Mouse (Mus musculus): Measurements from ENCODE around the gene Cldn13. TPM values are rescaled to one million over a fixed set of nuclear protein-coding genes. Genes with fewer than 3 reads are reported as not detected.
"Not testable (repeated sequence)": the region's sequence is repeated elsewhere in the genome, so short reads cannot be mapped to it uniquely, and the experiment has no call there.

The Cldn13 gene
- 0.45 and 2.0 TPM in 2 replicates for polyA plus RNA-seq (2015; fragmentation: Nextera tagmentation; extraction: Ambion mirVana)

- no peak within 1 kb of the TSS for H3K27ac ChIP-seq
- H3K4me3 ChIP-seq: no peak within 1 kb of the TSS
- WGBS: 84% methylated on average over 8 of the region's 8 CpGs
These were observed at the start of gene Cldn13 for GRCm38 (mm10) chr5:134915311-134915710. Gene Cldn13 (minus strand): TSS chr5:134915526.

GRCm38 (mm10) chr5:134964655-134965054 is 49.3 kb upstream of the Cldn13 start:
- not testable (repeated sequence) for H3K9ac ChIP-seq; H3K9me3 ChIP-seq; H3K27ac ChIP-seq; H3K4me3 ChIP-seq; H3K4me2 ChIP-seq (replicated peaks); ATAC-seq (ENCODE audit: low FRiP score, low read depth); H3K27me3 ChIP-seq; H3K36me3 ChIP-seq
- H3K4me1 ChIP-seq: peaks cover 15% of the 10 kb centered on the region

More at GRCm38 (mm10) chr5:134915311-134915710, at the start of gene Cldn13:
- H3K4me1 ChIP-seq: no peaks in the 10 kb centered on the region
- peaks cover 4% of the 10 kb centered on the region; the same call in 1 of the 2 replicates for H3K9me3 ChIP-seq
- no peaks in the 10 kb centered on the region for H3K27me3 ChIP-seq
- ATAC-seq (ENCODE audit: low FRiP score, low read depth): no peak
- no peak within 1 kb of the TSS for H3K9ac ChIP-seq
- H3K36me3 ChIP-seq: no peaks in the 10 kb centered on the region
- no peak within 1 kb of the TSS for H3K4me2 ChIP-seq (replicated peaks)

GRCm38 (mm10) chr5:134963546-134963945 is 48.2 kb upstream of the Cldn13 start:
- ATAC-seq (ENCODE audit: low FRiP score, low read depth): no peak
- 19% methylated on average over 5 of the region's 5 CpGs for WGBS
- Histone ChIP-seq H3K27me3 (0 out of 2 replicates have a peak, but pooled peaks cover 3% of the 10 kb centered on the region), H3K9me3 (no peaks in the 10 kb centered on the region), H3K4me2 (replicated peaks) (no peak overlapping the region), H3K9ac (no peak overlapping the region), H3K36me3 (no peaks in the 10 kb centered on the region), H3K4me3 (no peak overlapping the region), H3K4me1 (peaks cover 15% of the 10 kb centered on the region), H3K27ac (no peak overlapping the region)

DNA sequence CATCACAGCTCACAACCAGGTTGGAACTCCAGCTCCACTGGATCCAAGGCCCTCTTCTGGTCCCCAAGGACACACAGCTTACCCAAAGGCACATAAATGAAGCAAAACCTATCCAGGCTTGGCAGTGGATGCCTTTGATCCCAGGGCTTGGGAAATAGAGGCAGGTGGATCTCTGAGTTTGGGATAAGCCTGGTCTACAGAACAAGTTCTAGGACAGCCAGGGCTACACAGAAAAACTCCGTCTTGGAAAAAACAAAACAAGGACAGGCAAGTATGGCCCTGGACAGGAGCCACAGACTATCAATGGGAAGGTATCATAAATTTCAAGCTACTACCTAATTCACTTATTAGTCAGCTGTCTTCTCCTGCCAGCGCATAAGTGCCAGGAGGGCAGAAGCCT is 46.2 kb upstream of the Cldn13 start:
- 93% methylated on average over 2 of the region's 2 CpGs for WGBS
- Histone ChIP-seq H3K9ac (no peak overlapping the region), H3K27ac (no peak overlapping the region), H3K4me3 (no peak overlapping the region), H3K4me2 (replicated peaks) (no peak overlapping the region), H3K9me3 (no peaks in the 10 kb centered on the region), H3K27me3 (no peaks in the 10 kb centered on the region), H3K4me1 (peaks cover 15% of the 10 kb centered on the region), H3K36me3 (no peaks in the 10 kb centered on the region)
- no peak for ATAC-seq (ENCODE audit: low FRiP score, low read depth)

DNA sequence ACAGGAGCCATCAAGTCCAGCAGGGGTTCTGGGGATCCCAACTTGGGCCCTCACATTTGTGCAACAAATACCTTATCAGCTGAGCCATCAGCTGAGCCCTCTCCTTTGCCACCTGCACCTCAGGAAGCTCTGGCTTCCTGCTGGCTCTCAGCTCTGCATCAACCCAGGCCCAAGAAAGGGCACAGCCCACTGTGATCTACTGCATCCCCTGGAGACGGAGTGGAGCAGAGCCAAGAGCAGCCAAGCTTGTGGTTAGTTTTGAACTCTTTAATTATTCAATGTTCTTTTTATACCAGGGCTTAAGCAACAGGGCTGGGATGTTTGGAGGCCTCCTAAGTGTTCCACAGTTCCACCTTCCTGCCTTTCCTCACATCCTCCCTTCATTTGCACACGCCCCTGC is 45.1 kb upstream of the Cldn13 start:
- no peaks in the 10 kb centered on the region for H3K9me3 ChIP-seq
- H3K4me2 ChIP-seq (replicated peaks): no peak overlapping the region
- H3K36me3 ChIP-seq: no peaks in the 10 kb centered on the region
- no peaks in the 10 kb centered on the region for H3K27me3 ChIP-seq
- 68% methylated on average over 2 of the region's 2 CpGs for WGBS
- H3K4me3 ChIP-seq: no peak overlapping the region
- ATAC-seq (ENCODE audit: low FRiP score, low read depth): no peak
- 0 out of 2 replicates have a peak, but pooled peaks cover 5% of the 10 kb centered on the region for H3K4me1 ChIP-seq
- no peak overlapping the region for H3K27ac ChIP-seq
- no peak overlapping the region for H3K9ac ChIP-seq

- Histone ChIP-seq H3K9ac (no peak overlapping the region), H3K4me2 (replicated peaks) (no peak overlapping the region), H3K4me3 (no peak overlapping the region), H3K27ac (no peak overlapping the region), H3K9me3 (no peaks in the 10 kb centered on the region), H3K27me3 (no peaks in the 10 kb centered on the region), H3K36me3 (no peaks in the 10 kb centered on the region), H3K4me1 (0 out of 2 replicates have a peak, but pooled peaks cover 5% of the 10 kb centered on the region)
- 66% methylated on average over 7 of the region's 7 CpGs for WGBS
- ATAC-seq (ENCODE audit: low FRiP score, low read depth): peak; percentile 81
These were observed 43.8 kb upstream of the Cldn13 start for GRCm38 (mm10) chr5:134959114-134959513.

DNA sequence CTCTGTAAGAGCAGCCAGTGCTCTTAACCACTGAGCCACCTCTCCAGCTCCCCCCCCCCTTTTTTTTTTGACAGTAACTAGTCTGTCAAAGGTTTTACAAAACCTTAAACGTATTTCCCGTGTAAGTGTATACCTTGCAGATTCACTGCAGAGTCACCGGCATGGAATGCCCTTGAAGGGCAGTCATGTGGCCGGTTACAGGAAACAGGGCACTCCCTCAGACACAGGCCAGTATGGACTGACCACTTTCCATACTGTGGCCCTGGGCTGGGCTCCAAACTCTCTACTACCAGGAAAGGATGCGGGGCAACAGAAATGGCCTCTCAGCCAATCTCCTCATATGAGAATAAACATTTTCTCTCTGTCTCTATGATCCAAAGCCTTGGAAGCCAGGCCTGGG is 40.2 kb upstream of the Cldn13 start:
- 78% methylated on average over 5 of the region's 5 CpGs for WGBS
- no peak overlapping the region for H3K9ac ChIP-seq
- H3K4me2 ChIP-seq (replicated peaks): no peak overlapping the region
- H3K36me3 ChIP-seq: no peaks in the 10 kb centered on the region
- peaks cover 5% of the 10 kb centered on the region for H3K27me3 ChIP-seq
- H3K4me3 ChIP-seq: no peak overlapping the region
- no peaks in the 10 kb centered on the region for H3K9me3 ChIP-seq
- H3K4me1 ChIP-seq: peaks cover 14% of the 10 kb centered on the region
- no peak overlapping the region for H3K27ac ChIP-seq
- ATAC-seq (ENCODE audit: low FRiP score, low read depth): no peak

DNA sequence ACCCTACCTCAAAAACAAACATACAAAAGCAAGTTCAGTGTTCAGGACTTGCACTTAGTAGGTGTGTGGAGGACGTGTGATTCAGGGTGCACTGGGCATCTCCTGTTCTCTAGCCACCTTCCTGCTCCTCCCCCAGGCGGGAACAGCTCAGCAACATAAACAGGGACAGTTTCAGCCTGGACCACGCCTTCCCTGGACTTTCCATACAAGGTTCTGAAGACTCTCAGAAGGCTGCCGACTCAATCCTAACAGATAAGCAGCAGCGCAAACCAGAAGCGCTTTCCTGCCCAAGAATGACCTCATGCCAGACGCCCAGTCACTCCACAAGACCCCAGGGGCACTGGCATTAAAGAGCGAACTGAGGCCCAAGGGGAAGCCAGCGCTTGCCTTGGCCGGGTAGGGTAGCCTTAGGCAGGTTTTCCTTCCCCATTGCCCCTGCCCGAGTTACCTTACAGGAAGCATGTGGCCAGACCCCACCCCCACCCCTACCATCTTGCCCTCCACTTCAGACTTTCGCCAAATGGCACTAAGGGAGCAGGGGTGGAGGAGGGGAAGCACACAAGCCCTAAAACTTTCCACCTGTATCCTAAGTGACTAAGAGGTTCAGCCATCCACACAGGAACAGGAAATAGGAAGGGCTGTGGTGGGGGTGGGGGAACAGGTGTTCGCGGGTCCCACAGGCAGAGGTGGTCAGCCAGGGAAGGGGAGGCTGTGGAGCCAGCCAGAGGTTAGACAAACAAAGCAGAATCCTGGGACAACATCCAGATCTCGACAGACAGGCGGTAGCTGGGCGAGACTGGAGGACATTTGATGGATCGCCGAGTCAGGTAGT is 35.9 kb upstream of the Cldn13 start:
- no peak overlapping the region for H3K27ac ChIP-seq
- peak; percentile 15; the same call in 1 of the 2 replicates for ATAC-seq (ENCODE audit: low FRiP score, low read depth)
- H3K36me3 ChIP-seq: no peaks in the 10 kb centered on the region
- H3K4me1 ChIP-seq: peaks cover 27% of the 10 kb centered on the region
- no peaks in the 10 kb centered on the region for H3K9me3 ChIP-seq
- peaks cover 26% of the 10 kb centered on the region for H3K27me3 ChIP-seq
- H3K9ac ChIP-seq: peak overlapping the region; percentile 35; the same call in 1 of the 2 replicates
- H3K4me2 ChIP-seq (replicated peaks): peak overlapping the region; percentile 42
- WGBS: 18% methylated on average over 19 of the region's 19 CpGs
- no peak overlapping the region for H3K4me3 ChIP-seq

- no peak overlapping the region for H3K4me3 ChIP-seq
- WGBS: 58% methylated on average over 4 of the region's 4 CpGs
- peaks cover 32% of the 10 kb centered on the region for H3K4me1 ChIP-seq
- no peak overlapping the region for H3K4me2 ChIP-seq (replicated peaks)
- no peak overlapping the region for H3K9ac ChIP-seq
- H3K9me3 ChIP-seq: no peaks in the 10 kb centered on the region
- H3K36me3 ChIP-seq: no peaks in the 10 kb centered on the region
- no peak for ATAC-seq (ENCODE audit: low FRiP score, low read depth)
- no peak overlapping the region for H3K27ac ChIP-seq
- peaks cover 54% of the 10 kb centered on the region for H3K27me3 ChIP-seq
These were observed 32.7 kb upstream of the Cldn13 start for GRCm38 (mm10) chr5:134948085-134948439.

GRCm38 (mm10) chr5:134947420-134948084 is 32.2 kb upstream of the Cldn13 start:
- Histone ChIP-seq H3K27ac (no peak overlapping the region), H3K4me1 (peaks cover 32% of the 10 kb centered on the region), H3K9me3 (no peaks in the 10 kb centered on the region), H3K27me3 (peaks cover 52% of the 10 kb centered on the region), H3K9ac (no peak overlapping the region), H3K4me2 (replicated peaks) (no peak overlapping the region), H3K4me3 (no peak overlapping the region), H3K36me3 (no peaks in the 10 kb centered on the region)
- 45% methylated on average over 5 of the region's 5 CpGs for WGBS
- ATAC-seq (ENCODE audit: low FRiP score, low read depth): no peak

- WGBS: 8% methylated on average over 11 of the region's 11 CpGs
- ATAC-seq (ENCODE audit: low FRiP score, low read depth): no peak
- Histone ChIP-seq H3K4me3 (peak within 1 kb of the TSS; percentile 34), H3K27ac (peak within 1 kb of the TSS; percentile 22; the same call in 1 of the 2 replicates), H3K4me1 (peaks cover 31% of the 10 kb centered on the region), H3K27me3 (peaks cover 48% of the 10 kb centered on the region), H3K4me2 (replicated peaks) (peak within 1 kb of the TSS; percentile 52), H3K9ac (peak within 1 kb of the TSS; percentile 54), H3K36me3 (no peaks in the 10 kb centered on the region), H3K9me3 (no peaks in the 10 kb centered on the region)
These were observed 31.5 kb upstream of the Cldn13 start, which contains the start of gene Cldn4 for GRCm38 (mm10) chr5:134946857-134947255. Gene Cldn4 (minus strand): TSS chr5:134946934.

All from limb, embryonic 13.5 days (tissue).